Mouse (Mus musculus) heart, postnatal 36 days (tissue): Measurements from ENCODE around the gene 2410131K14Rik. TPM values are rescaled to one million over a fixed set of nuclear protein-coding genes. Genes with fewer than 3 reads are reported as not detected.

Experiments used
- DNase-seq, 2 experiments: peaks; one replicate each; pipeline ENCODE4 v3.0.0; 2021 to 2022
- intact Hi-C: fragments of 180-260 bp; cut with DNase I; formaldehyde crosslinking; loops from one replicate; pipeline ENCODE4 v1.15.1; 2025
- total RNA-seq, 2 experiments: library from RNA; stranded (reverse); gene quantifications; 2 replicates each; pipeline ENCODE4 v1.2.3; 2021

Gene 2410131K14Rik
- 1 to 10 TPM; 7.7 to 8.1 TPM for total RNA-seq

DNA sequence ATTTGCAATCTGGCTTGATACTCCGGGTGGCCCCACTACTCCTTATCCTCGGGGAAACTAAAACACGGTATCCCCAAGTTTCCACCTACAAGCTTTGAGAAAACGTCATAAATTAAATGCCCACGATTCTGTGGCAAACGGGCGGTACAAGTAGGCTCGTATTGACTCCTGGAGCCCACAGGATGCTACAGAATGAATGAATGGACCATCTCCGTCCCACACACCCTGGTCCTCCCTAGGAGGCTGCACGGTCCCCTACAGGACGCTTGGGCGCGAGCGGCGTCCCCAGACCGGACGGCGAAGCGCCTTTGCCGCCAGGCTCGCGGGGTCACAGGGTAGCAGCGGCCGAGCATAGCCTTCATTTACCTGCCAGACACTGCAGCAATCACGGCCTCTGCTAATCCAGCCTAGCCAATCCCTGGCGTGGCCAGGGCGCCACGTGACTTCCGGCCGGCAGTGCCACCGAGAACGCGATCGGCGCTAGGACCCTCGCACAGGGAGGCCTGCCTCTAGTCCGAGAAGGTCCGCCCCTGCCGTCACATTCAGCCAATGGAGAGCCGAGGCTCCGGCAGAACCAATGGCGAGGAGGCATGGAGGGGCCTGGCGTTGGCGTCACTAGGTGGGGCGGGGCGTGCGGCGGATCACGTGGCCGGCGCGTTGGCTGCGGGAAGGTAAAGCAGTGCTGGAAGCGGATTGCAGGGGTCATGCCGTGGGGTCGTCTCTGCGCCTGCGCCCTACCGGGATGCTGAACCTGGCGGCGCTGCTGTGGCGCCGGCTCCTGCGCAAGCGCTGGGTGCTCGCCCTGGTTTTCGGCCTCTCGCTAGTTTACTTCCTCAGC lies at the start of gene 2410131K14Rik, which contains the start of gene Rnft2:
TSS of gene 2410131K14Rik (plus strand) at position 622 of the 838 bp plus-strand sequence.
TSS of gene Rnft2 (minus strand) at position 511 of the 838 bp plus-strand sequence.
- peak; percentile 98 to 99 for DNase-seq
- intact Hi-C loops = loop anchor here (5.0 kb wide), 1 partner anchor 73 kb away; no protein-coding TSS in a partner anchor

GRCm38 (mm10) chr5:118197421-118197820 lies 47.6 kb upstream of the 2410131K14Rik start:
- intact Hi-C loops = no loop called here

DNA sequence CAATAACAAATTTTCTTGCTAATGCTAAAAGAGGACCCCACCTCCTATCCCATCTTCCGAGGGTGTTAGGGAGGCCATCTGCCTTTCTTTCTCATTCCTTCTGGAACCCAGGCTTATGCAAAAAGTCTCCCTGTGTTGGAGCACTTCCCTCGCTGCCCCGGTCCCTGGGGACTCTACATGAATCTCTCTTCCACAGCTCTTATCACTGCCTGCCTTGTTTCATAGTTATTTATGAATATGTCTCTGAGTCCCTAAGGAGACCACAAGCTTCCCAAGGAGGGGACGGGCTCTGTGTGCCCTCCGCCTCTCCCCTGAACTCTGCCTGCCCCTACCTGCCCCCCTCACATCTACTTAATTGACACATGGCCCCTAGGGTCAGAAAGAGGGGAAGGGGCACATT lies 45.4 kb upstream of the 2410131K14Rik start:
- DNase-seq = no peak
- intact Hi-C loops = loop anchor here (1.0 kb wide), 1 partner anchor 13 kb away; no protein-coding TSS in a partner anchor

More at GRCm38 (mm10) chr5:118197421-118197820, 47.6 kb upstream of the 2410131K14Rik start:
- DNase-seq = no peak

DNA sequence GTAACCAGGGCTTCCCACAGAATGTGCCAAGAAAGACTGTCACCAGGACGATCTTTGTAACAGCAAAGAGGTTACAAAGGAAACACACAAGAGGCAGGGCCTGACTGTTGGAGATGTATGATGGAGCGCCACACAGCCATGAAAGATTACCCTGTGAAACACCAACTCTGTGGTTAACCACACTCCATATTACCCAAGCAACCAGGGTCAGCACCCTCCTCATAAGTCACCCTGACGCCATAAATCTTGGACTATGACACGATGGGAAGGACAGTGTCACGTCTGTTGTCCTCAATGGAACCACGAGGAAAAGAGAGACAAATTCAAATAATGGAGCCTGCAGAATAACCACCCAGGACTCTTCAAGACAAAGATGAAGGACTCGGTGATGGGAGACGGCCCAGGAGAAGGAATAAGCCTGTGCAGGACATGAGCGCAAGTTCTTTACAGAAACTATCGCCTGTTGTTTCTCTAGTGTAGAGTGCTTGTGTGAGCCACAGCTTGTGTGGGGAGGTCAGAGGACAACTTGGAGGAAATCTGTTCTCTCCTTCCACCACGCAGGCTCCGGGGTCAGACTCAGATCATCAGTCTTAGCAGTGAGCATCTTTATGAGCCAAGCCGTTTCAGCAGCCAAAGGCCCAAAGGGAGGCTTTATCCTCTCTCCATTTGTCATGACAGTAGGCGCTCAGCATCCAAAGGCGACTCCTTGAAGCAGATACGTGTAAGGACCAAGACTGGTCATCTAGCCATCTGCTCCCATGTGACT lies 40.2 kb upstream of the 2410131K14Rik start:
- intact Hi-C loops = no loop called here

GRCm38 (mm10) chr5:118205852-118206251 lies 39.2 kb upstream of the 2410131K14Rik start:
- no peak for DNase-seq
- intact Hi-C loops = no loop called here

More for the DNA sequence above, 40.2 kb upstream of the 2410131K14Rik start:
- DNase-seq = no peak

DNA sequence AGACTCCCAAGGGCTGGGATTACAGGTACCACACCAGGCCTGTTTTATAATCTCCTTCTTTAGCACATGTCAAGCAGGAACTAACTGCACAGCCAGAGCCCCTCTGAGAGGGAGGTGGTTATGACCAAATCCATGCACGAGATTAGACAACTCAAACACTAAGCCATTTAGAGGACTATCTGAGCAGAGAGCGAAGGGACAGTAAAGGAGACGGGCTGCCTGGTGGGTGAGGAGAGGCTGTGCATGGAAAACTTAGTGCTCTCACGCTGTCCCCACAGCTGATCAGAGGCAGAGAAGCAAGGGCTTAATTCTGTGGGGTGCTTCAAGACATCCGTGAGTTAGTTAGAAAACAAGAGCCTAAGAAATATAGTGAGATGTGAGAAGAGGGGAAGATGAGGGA lies 31.0 kb upstream of the 2410131K14Rik start:
- intact Hi-C loops = no loop called here
- DNase-seq = no peak

DNA sequence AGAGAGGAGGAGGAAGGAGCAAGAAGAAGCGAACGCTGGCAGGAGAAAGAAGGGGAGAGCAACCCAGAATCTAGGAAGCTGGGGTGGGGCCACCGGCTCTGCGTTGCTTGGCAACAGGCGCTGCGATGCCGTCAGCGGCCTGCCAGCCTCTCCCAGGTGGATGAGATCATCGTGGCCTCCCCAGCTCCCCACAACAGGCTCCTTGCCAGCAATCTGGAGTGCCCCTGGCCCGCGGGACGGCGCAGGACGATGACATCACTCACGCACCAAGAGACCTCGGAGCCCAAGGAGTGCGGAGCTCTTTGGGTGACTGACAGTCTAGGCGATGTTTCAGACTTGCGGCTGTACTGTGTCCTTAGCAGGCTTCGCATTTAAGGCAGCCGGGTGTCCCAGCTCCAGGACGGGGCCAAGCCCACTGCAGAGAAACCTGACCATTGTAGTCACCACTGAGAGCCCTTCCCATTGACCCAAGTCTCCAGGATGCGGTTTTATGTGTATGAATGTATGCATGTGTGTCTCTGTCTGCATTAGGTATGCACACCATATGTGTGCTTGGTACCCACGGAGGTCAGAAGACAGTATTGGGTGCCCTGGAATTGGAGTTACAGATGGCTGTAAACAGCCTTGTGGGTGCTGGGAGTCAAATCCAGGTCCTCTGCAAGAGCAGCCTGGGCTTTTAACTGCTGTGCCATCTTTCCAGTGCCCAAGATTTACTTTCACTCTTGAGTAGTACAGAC lies 30.4 kb upstream of the 2410131K14Rik start:
- intact Hi-C loops = no loop called here
- DNase-seq = peak; percentile 59 to 65

- peak; percentile 24 to 45 for DNase-seq
- intact Hi-C loops = no loop called here
Observed at GRCm38 (mm10) chr5:118217410-118217809, 27.6 kb upstream of the 2410131K14Rik start.

GRCm38 (mm10) chr5:118223142-118223757 lies 21.8 kb upstream of the 2410131K14Rik start:
- no peak for DNase-seq
- intact Hi-C loops = no loop called here

GRCm38 (mm10) chr5:118230071-118230611 lies 14.9 kb upstream of the 2410131K14Rik start:
- intact Hi-C loops = no loop called here
- no peak for DNase-seq

GRCm38 (mm10) chr5:118236891-118237290 lies 8.1 kb upstream of the 2410131K14Rik start:
- intact Hi-C loops = no loop called here
- DNase-seq = no peak

DNA sequence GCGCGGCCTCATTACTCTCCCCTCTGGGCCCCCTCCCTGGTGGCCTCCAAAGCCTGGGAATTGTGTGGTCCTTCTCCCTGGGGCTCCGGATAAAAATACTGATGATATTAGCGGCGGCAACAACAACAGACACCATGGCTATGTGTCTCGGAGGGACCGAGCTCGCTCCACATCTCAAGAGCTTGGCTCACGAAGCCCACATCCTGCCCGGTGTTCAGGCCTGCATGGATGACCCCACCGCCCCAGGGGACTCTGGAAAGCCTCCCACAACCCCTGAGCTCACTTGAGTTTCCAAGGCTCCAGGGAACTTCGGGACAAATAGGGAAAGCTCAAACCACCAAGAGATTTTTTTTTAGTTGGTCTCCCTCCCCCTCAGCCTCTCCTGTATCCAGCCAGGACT lies 5.4 kb upstream of the 2410131K14Rik start:
- DNase-seq = peak in 1 of 2 experiments; percentile 23
- intact Hi-C loops = no loop called here

GRCm38 (mm10) chr5:118245606-118246308 lies 730 bp downstream of the 2410131K14Rik start:
- intact Hi-C loops = loop anchor here (5.0 kb wide), 1 partner anchor 73 kb away; no protein-coding TSS in a partner anchor

DNA sequence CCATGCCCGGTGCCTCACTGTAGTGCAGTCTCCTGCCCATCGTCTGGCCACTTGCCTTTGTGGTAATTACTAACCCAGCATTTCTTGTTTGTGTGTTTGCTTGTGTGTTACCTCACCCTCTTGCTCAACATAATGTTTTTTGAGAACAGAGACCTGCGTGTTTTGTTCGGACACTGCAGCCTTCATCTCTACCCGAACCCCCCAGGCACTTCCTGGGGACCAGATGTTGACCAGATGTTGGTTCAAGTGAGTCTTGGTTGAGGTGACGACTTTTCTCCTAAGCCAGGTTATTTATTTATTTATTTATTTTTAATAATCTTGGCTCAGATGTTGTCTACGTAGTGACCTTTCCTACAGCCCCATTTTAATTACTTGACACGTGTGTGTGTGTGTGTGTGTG lies 2.4 kb downstream of the 2410131K14Rik start:
- DNase-seq = no peak
- intact Hi-C loops = loop anchor here (5.0 kb wide), 1 partner anchor 75 kb away; no protein-coding TSS in a partner anchor

More at GRCm38 (mm10) chr5:118245606-118246308, 730 bp downstream of the 2410131K14Rik start:
- DNase-seq = no peak

DNA sequence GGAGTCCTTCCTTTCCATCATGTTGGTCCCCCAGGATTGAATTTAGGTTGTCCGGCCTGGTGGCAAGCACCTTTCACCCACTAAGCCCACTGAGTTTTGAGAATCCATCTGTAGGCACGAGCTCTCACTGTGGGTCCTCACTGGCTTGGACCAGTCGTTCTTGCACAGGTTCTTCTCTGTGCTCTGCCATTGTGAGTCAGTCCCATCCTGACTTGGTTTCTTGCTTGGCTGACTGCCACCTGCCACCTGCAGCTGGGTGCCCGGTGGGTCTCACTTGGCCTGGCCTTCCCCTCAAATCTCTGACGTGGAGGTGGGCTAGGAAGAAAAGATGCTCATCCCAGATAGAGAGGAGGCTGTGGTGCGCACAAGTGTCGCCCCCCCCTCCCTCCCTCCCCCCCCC lies 6.0 kb downstream of the 2410131K14Rik start:
- intact Hi-C loops = no loop called here
- DNase-seq = no peak

- DNase-seq = no peak
- intact Hi-C loops = no loop called here
Observed at GRCm38 (mm10) chr5:118253551-118253950, 8.5 kb downstream of the 2410131K14Rik start.

DNA sequence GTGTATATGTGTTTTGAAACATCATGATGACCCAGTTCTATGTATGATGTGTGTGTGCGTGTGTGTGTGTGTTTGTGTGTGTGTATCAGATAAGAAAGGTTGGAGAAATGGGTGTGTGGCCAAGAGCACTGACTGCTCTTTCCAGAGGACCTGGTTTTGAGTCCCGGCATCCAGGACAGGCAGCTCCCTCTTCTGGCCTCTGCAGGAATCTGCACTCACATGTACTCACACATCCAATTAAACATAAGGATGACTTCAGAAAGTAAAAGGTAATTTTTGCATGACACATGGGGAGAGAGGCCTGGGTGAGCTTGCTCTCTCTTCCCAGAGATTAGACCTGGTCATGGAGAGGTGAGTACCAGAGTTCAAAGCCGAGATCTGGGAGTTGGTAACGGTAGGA lies 12.0 kb downstream of the 2410131K14Rik start:
- no peak for DNase-seq
- intact Hi-C loops = loop anchor here (2.0 kb wide), 1 partner anchor 20 kb away; no protein-coding TSS in a partner anchor

DNA sequence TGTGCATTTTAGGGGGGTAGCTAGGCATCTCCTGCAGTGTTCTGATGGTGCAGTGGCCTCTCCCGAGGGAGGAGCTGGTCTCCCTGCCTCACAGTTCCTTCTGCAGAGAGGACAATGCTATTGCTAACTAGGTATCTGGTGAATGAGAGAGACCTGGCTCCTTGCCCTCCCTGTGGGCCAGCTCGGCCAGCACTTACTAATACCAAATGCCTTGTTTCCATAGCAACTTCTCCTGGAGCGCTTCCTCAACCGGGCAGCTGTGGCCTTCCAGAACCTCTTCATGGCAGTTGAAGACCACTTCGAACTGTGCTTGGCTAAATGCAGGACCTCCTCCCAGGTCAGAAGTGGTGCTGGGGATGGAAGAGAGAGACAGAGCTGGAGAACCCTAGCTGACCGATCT lies 14.1 kb downstream of the 2410131K14Rik start:
- intact Hi-C loops = no loop called here
- DNase-seq = no peak

- DNase-seq = no peak
- intact Hi-C loops = no loop called here
Observed at GRCm38 (mm10) chr5:118259636-118260035, 14.6 kb downstream of the 2410131K14Rik start.
